Mouse (Mus musculus) B cell, adult 62 days (primary cell): ENCODE measurements around the gene Faap100. TPM values are rescaled to one million over a fixed set of nuclear protein-coding genes. Genes with fewer than 3 reads are reported as not detected.

Experiments used
- total RNA-seq: library from RNA; stranded (reverse); gene quantifications from 4 replicates; pipeline ENCODE4 v1.2.4, GENCODE M21; 2023

Gene Faap100
- total RNA-seq = 16.9 to 32.5 TPM (median 24.3 TPM) in 4 replicates

DNA sequence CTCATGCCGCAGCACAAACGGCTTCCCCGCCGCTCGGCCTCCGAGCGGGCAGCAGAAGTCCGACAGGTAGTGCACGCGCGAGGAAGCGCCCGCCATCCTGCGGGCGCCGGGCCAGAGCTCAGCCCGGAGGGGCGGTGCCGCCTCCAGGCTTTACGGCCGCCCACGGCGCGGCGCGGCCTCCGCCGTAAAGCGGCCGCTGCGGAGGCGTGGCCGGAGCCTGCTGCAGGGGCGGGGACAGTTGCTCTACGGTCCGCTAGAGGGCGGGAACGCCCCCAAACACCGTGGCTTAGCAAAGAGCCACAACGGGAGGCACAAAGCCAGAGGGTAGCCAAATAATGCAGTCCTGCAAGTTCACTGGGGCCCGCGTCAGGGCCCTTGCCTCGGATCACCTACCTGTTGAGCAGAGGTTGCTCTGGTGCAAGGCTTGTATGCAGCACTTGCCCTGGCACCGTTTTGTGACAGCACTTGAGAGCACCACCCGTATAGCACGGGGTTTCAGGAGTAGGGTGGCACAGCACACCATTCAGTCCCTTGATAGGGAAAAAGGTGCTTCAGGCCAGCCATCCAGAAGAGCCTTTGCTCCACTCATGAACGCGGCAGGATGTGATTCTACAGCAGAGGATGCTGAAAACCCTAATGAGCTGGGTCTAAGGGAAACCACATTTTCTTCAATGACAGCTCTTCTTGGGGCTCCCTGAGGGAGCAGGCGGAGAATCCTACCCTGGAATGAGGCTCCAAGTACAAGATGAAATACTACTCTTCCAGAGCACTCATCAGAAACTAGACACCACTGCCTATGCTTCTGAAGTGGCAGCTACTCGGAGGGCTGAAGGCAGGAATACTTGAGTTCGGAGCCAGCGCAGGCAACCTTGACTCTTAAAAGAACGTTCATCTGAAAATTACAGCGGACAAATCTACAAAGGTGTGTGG, at the start of gene Faap100:
Gene Faap100 (minus strand): TSS at position 154 of the 930 bp plus-strand sequence.

DNA sequence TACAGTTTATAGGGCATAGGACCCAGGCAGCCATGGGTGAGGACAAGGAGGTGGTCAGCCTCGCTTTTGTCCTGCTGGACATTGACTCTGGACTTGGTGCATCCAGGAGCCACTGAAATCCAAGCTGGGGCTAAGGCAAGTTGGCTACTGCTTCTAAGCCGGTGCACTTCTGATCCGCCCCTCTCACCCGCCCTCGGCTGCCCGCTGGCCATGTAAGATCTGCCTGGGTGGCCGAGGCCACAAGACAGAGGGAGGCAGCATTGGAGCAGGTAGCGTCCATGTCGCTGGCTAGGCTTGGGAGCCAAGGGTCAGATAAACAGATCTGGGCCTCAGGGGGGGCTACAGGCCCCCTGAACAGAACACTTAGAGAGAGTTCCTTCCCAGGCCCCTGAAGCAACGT, 17.3 kb downstream of the Faap100 start, which contains the start of gene Fscn2:
Gene Fscn2 (plus strand): TSS at position 240 of the 400 bp plus-strand sequence.

DNA sequence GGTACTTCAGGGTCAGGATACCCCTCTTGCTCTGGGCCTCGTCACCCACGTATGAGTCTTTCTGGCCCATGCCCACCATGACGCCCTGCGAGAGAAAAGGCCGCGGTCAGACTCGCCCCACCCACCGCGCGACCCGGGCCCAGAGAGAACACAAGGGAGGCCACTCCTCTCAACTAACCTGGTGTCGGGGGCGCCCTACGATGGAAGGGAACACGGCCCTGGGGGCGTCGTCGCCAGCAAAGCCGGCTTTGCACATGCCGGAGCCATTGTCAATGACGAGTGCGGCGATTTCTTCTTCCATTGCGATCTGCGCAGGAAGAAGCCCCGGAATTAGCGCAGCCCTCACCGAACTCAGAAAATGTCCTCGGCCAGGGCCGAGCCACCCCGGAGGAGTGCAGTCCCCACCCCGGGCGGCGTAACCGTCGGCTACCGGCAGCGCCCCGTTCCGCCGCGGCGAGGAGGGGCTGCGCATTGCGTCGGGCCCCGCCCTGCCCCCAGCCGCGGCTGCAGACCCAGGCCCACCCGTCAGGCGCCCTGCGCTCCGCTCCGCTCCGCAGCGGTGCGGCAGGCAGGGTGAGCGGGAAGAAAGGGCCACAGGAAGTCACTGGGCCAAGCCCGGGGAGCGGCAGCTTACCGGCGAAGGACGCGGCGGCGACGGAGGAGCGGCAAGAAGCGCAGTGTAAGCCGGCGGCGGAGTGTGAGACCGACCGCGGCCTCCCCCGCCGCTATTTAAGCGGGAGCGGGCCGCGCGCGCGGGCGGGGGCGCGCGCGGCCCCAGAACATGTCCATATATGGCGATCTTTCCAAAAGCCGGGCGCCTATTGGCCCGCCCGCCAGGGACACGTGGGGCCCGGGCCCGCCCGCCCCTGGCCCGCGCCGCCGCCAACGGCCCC, 30.5 kb downstream of the Faap100 start, which contains the start of gene Actg1:
Gene Actg1 (minus strand): TSS at position 752 of the 893 bp plus-strand sequence.

Other genes with a start within 250 kb of the Faap100 start
- gene Slc38a10, start 227.4 kb downstream of the Faap100 start, total RNA-seq = 89.6 to 117 TPM (median 102 TPM) in 4 replicates
- gene Bahcc1, start 145.8 kb downstream of the Faap100 start, total RNA-seq = 0.12 to 0.75 TPM (median 0.14 TPM) in 3 of 4 replicates, not detected in the other
- 1,282 to 1,325 TPM (median 1,304 TPM) in 4 replicates for gene Actg1, start 30.2 kb downstream of the Faap100 start, total RNA-seq
- not detected in 4 replicates for gene Fscn2, start 17.2 kb downstream of the Faap100 start, total RNA-seq
- gene Nploc4, start 58.9 kb upstream of the Faap100 start, total RNA-seq = 65.3 to 69.1 TPM (median 67.1 TPM) in 4 replicates
- 0.69 to 24.1 TPM in 2 of 4 replicates, not detected in the others for gene Tspan10, start 63.9 kb upstream of the Faap100 start, total RNA-seq
- gene Pde6g, start 74.7 kb upstream of the Faap100 start, total RNA-seq = 0.88 TPM in 1 of 4 replicates, not detected in the others
- 4.3 to 7.5 TPM (median 4.8 TPM) in 4 replicates for gene Oxld1, start 79.3 kb upstream of the Faap100 start, total RNA-seq
- 28.8 to 40.2 TPM (median 32.1 TPM) in 4 replicates for gene Ccdc137, start 79.4 kb upstream of the Faap100 start, total RNA-seq
- 4.9 to 14.4 TPM (median 11.7 TPM) in 4 replicates for gene Arl16, start 88.8 kb upstream of the Faap100 start, total RNA-seq
- gene Mrpl12, start 105.8 kb upstream of the Faap100 start, total RNA-seq = 31.5 to 40.7 TPM (median 34.0 TPM) in 4 replicates
- 12.3 to 14.2 TPM (median 13.2 TPM) in 4 replicates for gene Slc25a10, start 113.1 kb upstream of the Faap100 start, total RNA-seq
- not detected in 4 replicates for gene Gcgr, start 151.9 kb upstream of the Faap100 start, total RNA-seq
- 38.2 to 45.1 TPM (median 40.3 TPM) in 4 replicates for gene Mcrip1, start 171.0 kb upstream of the Faap100 start, total RNA-seq
- gene Ppp1r27, start 172.4 kb upstream of the Faap100 start, total RNA-seq = not detected in 4 replicates
- gene P4hb, start 194.5 kb upstream of the Faap100 start, total RNA-seq = 147 to 174 TPM (median 161 TPM) in 4 replicates
- 511 to 532 TPM (median 521 TPM) in 4 replicates for gene Arhgdia, start 202.9 kb upstream of the Faap100 start, total RNA-seq
- 140 to 161 TPM (median 155 TPM) in 4 replicates for gene Alyref, start 219.6 kb upstream of the Faap100 start, total RNA-seq
- gene Anapc11, start 219.7 kb upstream of the Faap100 start, total RNA-seq = 39.9 to 45.2 TPM (median 44.4 TPM) in 4 replicates
- gene Npb, start 229.7 kb upstream of the Faap100 start, total RNA-seq = not detected in 4 replicates
- gene Pcyt2, start 239.2 kb upstream of the Faap100 start, total RNA-seq = 101 to 110 TPM (median 102 TPM) in 4 replicates
- 95.8 to 118 TPM (median 106 TPM) in 4 replicates for gene Sirt7, start 246.5 kb upstream of the Faap100 start, total RNA-seq